Mouse (Mus musculus): ENCODE results near the gene Clstn1.

Gene Clstn1

GRCm38 (mm10) chr4:149568622-149569021, 17.6 kb upstream of the Clstn1 start:
- no peak for DNase-seq

- DNase-seq, result no peak
Observed at GRCm38 (mm10) chr4:149569781-149570497, 16.3 kb upstream of the Clstn1 start.

GRCm38 (mm10) chr4:149570498-149570863, 15.8 kb upstream of the Clstn1 start:
- no peak for DNase-seq

- DNase-seq, result no peak
Observed at GRCm38 (mm10) chr4:149571209-149571608, 15.1 kb upstream of the Clstn1 start.

GRCm38 (mm10) chr4:149571651-149572149, 14.6 kb upstream of the Clstn1 start:
- peak; percentile 58 for DNase-seq

GRCm38 (mm10) chr4:149572446-149572845, 13.8 kb upstream of the Clstn1 start:
- no peak for DNase-seq

- no peak for DNase-seq
Observed at GRCm38 (mm10) chr4:149572851-149573250, 13.4 kb upstream of the Clstn1 start.

- DNase-seq, result no peak
Observed at GRCm38 (mm10) chr4:149574391-149574821, 11.9 kb upstream of the Clstn1 start.

- DNase-seq, result no peak
Observed at GRCm38 (mm10) chr4:149576061-149576460, 10.2 kb upstream of the Clstn1 start.

- DNase-seq, result no peak
Observed at GRCm38 (mm10) chr4:149576993-149577548, 9.2 kb upstream of the Clstn1 start.

- no peak for DNase-seq
Observed at GRCm38 (mm10) chr4:149578085-149578681, 8.1 kb upstream of the Clstn1 start.

GRCm38 (mm10) chr4:149578831-149579230, 7.4 kb upstream of the Clstn1 start:
- no peak for DNase-seq

GRCm38 (mm10) chr4:149585236-149585635, 1.0 kb upstream of the Clstn1 start:
- no peak for DNase-seq

GRCm38 (mm10) chr4:149586783-149587595, 721 bp downstream of the Clstn1 start:
- peak; percentile 73 for DNase-seq

GRCm38 (mm10) chr4:149587596-149588168, 1.4 kb downstream of the Clstn1 start:
- DNase-seq, result peak; percentile 65

GRCm38 (mm10) chr4:149590200-149590599, 3.9 kb downstream of the Clstn1 start:
- no peak for DNase-seq

- no peak for DNase-seq
Observed at GRCm38 (mm10) chr4:149591486-149591885, 5.2 kb downstream of the Clstn1 start.

GRCm38 (mm10) chr4:149594913-149595581, 8.8 kb downstream of the Clstn1 start:
- DNase-seq, result no peak

GRCm38 (mm10) chr4:149597641-149598208, 11.5 kb downstream of the Clstn1 start:
- no peak for DNase-seq

GRCm38 (mm10) chr4:149599549-149599948, 13.3 kb downstream of the Clstn1 start:
- DNase-seq, result no peak

GRCm38 (mm10) chr4:149600130-149600529, 13.9 kb downstream of the Clstn1 start:
- DNase-seq, result no peak

GRCm38 (mm10) chr4:149601484-149601883, 15.2 kb downstream of the Clstn1 start:
- DNase-seq, result no peak

All from cerebellum, adult 8-10 months (tissue).